Comparison of ENCODE assay signal across 26 mouse cellular contexts in genomic region chr2:62623024-62623441, GRCm38 (mm10). TPM values are rescaled to one million over a fixed set of nuclear protein-coding genes. Genes with fewer than 3 reads are reported as not detected.
DNase-seq lines count a peak whose midpoint lies in the region; ATAC-seq and TF ChIP-seq lines count a peak whose summit lies in the region.
"Had no signal": no experiment of that assay in that cellular context is flagged by ENCODE, and none has a peak within 500 bp of the region (broad histone marks: within the 10 kb centered on the region; RNA-seq: fewer than 3 reads in every experiment).

No protein-coding gene starts in this region.

- H3K27ac ChIP-seq in lung, embryonic 14.5 days (ENCODE audit: low read depth), result no peak overlapping the region
- no peak overlapping the region for H3K27ac ChIP-seq in midbrain, embryonic 11.5 days (ENCODE audit: low read depth, low read length)
- H3K27ac ChIP-seq: embryonic facial prominence, embryonic 15.5 days; forebrain, embryonic 10.5 days; hindbrain, embryonic 14.5 days; limb, embryonic 12.5 days; macrophage; stomach, embryonic 15.5 days had no signal

- H3K9ac ChIP-seq in lung, embryonic 14.5 days, result no peak overlapping the region
- H3K9ac ChIP-seq in midbrain, embryonic 11.5 days (ENCODE audit: low read length), result no peak overlapping the region
- H3K9ac ChIP-seq: embryonic facial prominence, embryonic 15.5 days; heart, embryonic 12.5 days; hindbrain, embryonic 14.5 days; limb, embryonic 12.5 days; stomach, embryonic 15.5 days had no signal

- no peaks in the 10 kb centered on the region for H3K27me3 ChIP-seq in lung, embryonic 14.5 days (ENCODE audit: insufficient read depth, low read length)
- no peaks in the 10 kb centered on the region for H3K27me3 ChIP-seq in midbrain, embryonic 11.5 days (ENCODE audit: control insufficient read depth, insufficient read depth, low read length)
- H3K27me3 ChIP-seq: embryonic facial prominence, embryonic 15.5 days; heart, embryonic 12.5 days; limb, embryonic 12.5 days; Patski; stomach, embryonic 15.5 days had no signal

- H3K4me3 ChIP-seq in lung, embryonic 14.5 days (ENCODE audit: low read depth, low read length), result no peak overlapping the region
- no peak overlapping the region for H3K4me3 ChIP-seq in midbrain, embryonic 11.5 days (ENCODE audit: low read depth, low read length)
- H3K4me3 ChIP-seq: embryonic facial prominence, embryonic 15.5 days; forebrain, embryonic 10.5 days; heart, embryonic 12.5 days; limb, embryonic 12.5 days; myocyte; stomach, embryonic 15.5 days had no signal

- no peaks in the 10 kb centered on the region for H3K36me3 ChIP-seq in lung, embryonic 14.5 days (ENCODE audit: insufficient read depth)
- no peaks in the 10 kb centered on the region for H3K36me3 ChIP-seq in midbrain, embryonic 11.5 days (ENCODE audit: control insufficient read depth, insufficient read depth, low read length)
- H3K36me3 ChIP-seq: embryonic facial prominence, embryonic 15.5 days; forebrain, embryonic 10.5 days; heart, embryonic 12.5 days; limb, embryonic 12.5 days; stomach, embryonic 15.5 days had no signal

- no peaks in the 10 kb centered on the region for H3K9me3 ChIP-seq in lung, embryonic 14.5 days (ENCODE audit: low read depth, low read length)
- H3K9me3 ChIP-seq in midbrain, embryonic 11.5 days (ENCODE audit: control insufficient read depth, low read length), result no peaks in the 10 kb centered on the region
- H3K9me3 ChIP-seq: embryonic facial prominence, embryonic 15.5 days; forebrain, embryonic 10.5 days; heart, embryonic 12.5 days; limb, embryonic 12.5 days; stomach, embryonic 15.5 days had no signal

- H3K4me2 ChIP-seq in lung, embryonic 14.5 days, result no peak overlapping the region
- H3K4me2 ChIP-seq in midbrain, embryonic 11.5 days, result no peak overlapping the region
- H3K4me2 ChIP-seq: embryonic facial prominence, embryonic 15.5 days; heart, embryonic 12.5 days; hindbrain, embryonic 14.5 days; limb, embryonic 12.5 days; stomach, embryonic 15.5 days had no signal

- no peak for DNase-seq in frontal cortex, postnatal 10 days (ENCODE audit: low spot score in 2 of 2)
- peak; percentile 47 for DNase-seq in lung, embryonic 14.5 days
- no peak for DNase-seq in lung, postnatal 14 days
- DNase-seq in NIH3T3 (ENCODE audit: low read depth), result peak; percentile 18
- DNase-seq in midbrain, embryonic 11.5 days (ENCODE audit: low spot score, missing footprints), result no peak
- DNase-seq: adrenal gland, postnatal 10 days; cerebellum, adult 11 months; heart, adult 11 months; heart, postnatal 14 days; kidney, adult 8-10 months; kidney, postnatal 36 days; lung, adult 2 months; midbrain, embryonic 14.5 days; right cerebral cortex, postnatal 25 days had no signal

- H3K4me1 ChIP-seq in lung, embryonic 14.5 days (ENCODE audit: insufficient read depth), result no peaks in the 10 kb centered on the region
- H3K4me1 ChIP-seq in midbrain, embryonic 11.5 days (ENCODE audit: control insufficient read depth, insufficient read depth, low read length), result no peaks in the 10 kb centered on the region
- H3K4me1 ChIP-seq: embryonic facial prominence, embryonic 15.5 days; forebrain, embryonic 10.5 days; heart, embryonic 12.5 days; limb, embryonic 12.5 days; stomach, embryonic 15.5 days had no signal

- 63% methylated on average over 8 of the region's 8 CpGs for WGBS in lung, embryonic 14.5 days
- 87% methylated on average over 8 of the region's 8 CpGs for WGBS in midbrain, embryonic 11.5 days

- ATAC-seq in frontal cortex, adult (ENCODE audit: low TSS enrichment), result peak; percentile 42
- ATAC-seq in lung, embryonic 14.5 days (ENCODE audit: insufficient read depth), result no peak
- ATAC-seq in megakaryocyte-erythroid progenitor cell, adult 5-6 weeks (replicated peaks; ENCODE audit: low FRiP score, low TSS enrichment, poor library complexity, severe bottlenecking), result 0 out of 2 replicates have a peak, but pooled peaks have one; percentile 3
- no peak for ATAC-seq in midbrain, embryonic 11.5 days (ENCODE audit: low FRiP score)
- ATAC-seq: Patski had no signal

- TF ChIP-seq CTCF in lung, embryonic 14.5 days (IDR thresholded peaks at IDR 0.05; ENCODE audit: low read depth), result no peak

RNA-seq across cellular contexts. Expression of gene Ifih1, which starts 23.0 kb away (rescaled TPM):
- 1.5 TPM in 2 replicates for polyA plus RNA-seq in lung, embryonic 14.5 days (2014; fragmentation: Nextera tagmentation; extraction: Ambion mirVana)
- 16.4 and 21.6 TPM in 2 replicates for total RNA-seq in megakaryocyte-erythroid progenitor cell, adult 5-6 weeks (2014; fragmentation: Nextera tagmentation)
- total RNA-seq in megakaryocyte-erythroid progenitor cell, adult 5-6 weeks (2017), result 19.9 and 42.7 TPM in 2 replicates
- polyA plus RNA-seq in midbrain, embryonic 11.5 days (2014; fragmentation: Nextera tagmentation; extraction: Ambion mirVana), result 0.93 and 1.3 TPM in 2 replicates

RNA-seq across cellular contexts. Expression of gene Gca, which starts 41.1 kb away (rescaled TPM):
- polyA plus RNA-seq in lung, embryonic 14.5 days (2014; fragmentation: Nextera tagmentation; extraction: Ambion mirVana), result 5.5 and 7.2 TPM in 2 replicates
- 1.2 and 1.4 TPM in 2 replicates for total RNA-seq in megakaryocyte-erythroid progenitor cell, adult 5-6 weeks (2014; fragmentation: Nextera tagmentation)
- total RNA-seq in megakaryocyte-erythroid progenitor cell, adult 5-6 weeks (2017), result 1.6 and 1.9 TPM in 2 replicates
- 1.8 and 2.2 TPM in 2 replicates for polyA plus RNA-seq in midbrain, embryonic 11.5 days (2014; fragmentation: Nextera tagmentation; extraction: Ambion mirVana)

RNA-seq across cellular contexts. Expression of gene Fap, which starts 49.2 kb away (rescaled TPM):
- 2.0 and 2.2 TPM in 2 replicates for polyA plus RNA-seq in lung, embryonic 14.5 days (2014; fragmentation: Nextera tagmentation; extraction: Ambion mirVana)
- total RNA-seq in megakaryocyte-erythroid progenitor cell, adult 5-6 weeks (2014; fragmentation: Nextera tagmentation), result 0.37 TPM in 1 of 2 replicates, not detected in the other
- total RNA-seq in megakaryocyte-erythroid progenitor cell, adult 5-6 weeks (2017), result 1.0 and 1.6 TPM in 2 replicates
- 1.6 and 2.8 TPM in 2 replicates for polyA plus RNA-seq in midbrain, embryonic 11.5 days (2014; fragmentation: Nextera tagmentation; extraction: Ambion mirVana)
- polyA plus RNA-seq: C2C12, Patski had no signal

Comparison
In these comparisons a context has a peak if more than half of its experiments do, and no peak if none do; other contexts are left out.
1. DNase-seq: peak in lung, embryonic 14.5 days (single experiment) and NIH3T3 (single experiment); none in frontal cortex, postnatal 10 days (0 of 2), lung, postnatal 14 days (single experiment) and midbrain, embryonic 11.5 days (single experiment).
2. ATAC-seq: peak in frontal cortex, adult (single experiment) and megakaryocyte-erythroid progenitor cell, adult 5-6 weeks (single experiment); none in lung, embryonic 14.5 days (single experiment) and midbrain, embryonic 11.5 days (single experiment).